Mouse (Mus musculus): ENCODE results near the gene Gpr179. TPM values are rescaled to one million over a fixed set of nuclear protein-coding genes. Genes with fewer than 3 reads are reported as not detected.
A peak's percentile ranks its signal among the peaks of the same experiment; 100 is the strongest.
"Not testable (repeated sequence)": the region's sequence is repeated elsewhere in the genome, so short reads cannot be mapped to it uniquely, and the experiment has no call there.

The Gpr179 gene
- polyA plus RNA-seq, 1 experiment from 2014 or later = 0.16 TPM

- peak overlapping the region; percentile 78 for H3K4me2 ChIP-seq (replicated peaks; ENCODE audit: low read depth, low read length)
- H3K36me3 ChIP-seq (ENCODE audit: control insufficient read depth, insufficient read depth, low read length) = no peaks in the 10 kb centered on the region
- ATAC-seq (ENCODE audit: insufficient number of reproducible peaks, insufficient read depth, low FRiP score, low read depth) = no peak
- no peaks in the 10 kb centered on the region for H3K9me3 ChIP-seq (ENCODE audit: control insufficient read depth, low read depth, low read length)
- WGBS = 2% methylated on average over 7 of the region's 7 CpGs
- peaks cover 18% of the 10 kb centered on the region for H3K4me1 ChIP-seq (ENCODE audit: control insufficient read depth, insufficient read depth, low read length)
- H3K9ac ChIP-seq (replicated peaks; ENCODE audit: low read depth, low read length) = peak overlapping the region; percentile 93
- H3K4me3 ChIP-seq (ENCODE audit: low read depth, low read length) = peak overlapping the region; percentile 98
- H3K27me3 ChIP-seq (ENCODE audit: control insufficient read depth, insufficient read depth, low read length) = no peaks in the 10 kb centered on the region
- no peak overlapping the region for H3K27ac ChIP-seq (ENCODE audit: low read length)
These were observed 11.7 kb upstream of the Gpr179 start for GRCm38 (mm10) chr11:97363644-97363995.

- Histone ChIP-seq H3K9ac (replicated peaks; ENCODE audit: low read depth, low read length) (peak overlapping the region; percentile 93), H3K4me1 (ENCODE audit: control insufficient read depth, insufficient read depth, low read length) (peaks cover 18% of the 10 kb centered on the region), H3K27ac (ENCODE audit: low read length) (peak overlapping the region; percentile 77), H3K27me3 (ENCODE audit: control insufficient read depth, insufficient read depth, low read length) (no peaks in the 10 kb centered on the region), H3K9me3 (ENCODE audit: control insufficient read depth, low read depth, low read length) (no peaks in the 10 kb centered on the region), H3K4me3 (ENCODE audit: low read depth, low read length) (peak overlapping the region; percentile 98), H3K4me2 (replicated peaks; ENCODE audit: low read depth, low read length) (peak overlapping the region; percentile 78), H3K36me3 (ENCODE audit: control insufficient read depth, insufficient read depth, low read length) (no peaks in the 10 kb centered on the region)
- under 1% methylated on average over 49 of the region's 49 CpGs for WGBS
- 0 out of 2 replicates have a peak, but pooled peaks have one; percentile 1 for ATAC-seq (ENCODE audit: insufficient number of reproducible peaks, insufficient read depth, low FRiP score, low read depth)
These were observed 11.2 kb upstream of the Gpr179 start for GRCm38 (mm10) chr11:97362943-97363643.

- WGBS = 0% methylated on average over 39 of the region's 39 CpGs
These were observed 10.7 kb upstream of the Gpr179 start for GRCm38 (mm10) chr11:97362649-97362942.

GRCm38 (mm10) chr11:97361948-97362648 is 10.2 kb upstream of the Gpr179 start, which contains the start of gene Socs7:
Gene Socs7 (plus strand): TSS chr11:97362551.
- peak; percentile 96 for ATAC-seq (ENCODE audit: insufficient number of reproducible peaks, insufficient read depth, low FRiP score, low read depth)
- WGBS = 1% methylated on average over 60 of the region's 81 CpGs
- peak within 1 kb of the TSS; percentile 78 for H3K4me2 ChIP-seq (replicated peaks; ENCODE audit: low read depth, low read length)
- peaks cover 18% of the 10 kb centered on the region for H3K4me1 ChIP-seq (ENCODE audit: control insufficient read depth, insufficient read depth, low read length)
- H3K9me3 ChIP-seq (ENCODE audit: control insufficient read depth, low read depth, low read length) = no peaks in the 10 kb centered on the region
- H3K4me3 ChIP-seq (ENCODE audit: low read depth, low read length) = peak within 1 kb of the TSS; percentile 98
- H3K27ac ChIP-seq (ENCODE audit: low read length) = peak within 1 kb of the TSS; percentile 77
- peak within 1 kb of the TSS; percentile 93 for H3K9ac ChIP-seq (replicated peaks; ENCODE audit: low read depth, low read length)
- H3K27me3 ChIP-seq (ENCODE audit: control insufficient read depth, insufficient read depth, low read length) = no peaks in the 10 kb centered on the region
- H3K36me3 ChIP-seq (ENCODE audit: control insufficient read depth, insufficient read depth, low read length) = no peaks in the 10 kb centered on the region

More at GRCm38 (mm10) chr11:97362649-97362942, 10.7 kb upstream of the Gpr179 start:
- Histone ChIP-seq H3K9ac (replicated peaks; ENCODE audit: low read depth, low read length) (peak overlapping the region; percentile 93), H3K4me3 (ENCODE audit: low read depth, low read length) (peak overlapping the region; percentile 98), H3K4me1 (ENCODE audit: control insufficient read depth, insufficient read depth, low read length) (peaks cover 18% of the 10 kb centered on the region), H3K9me3 (ENCODE audit: control insufficient read depth, low read depth, low read length) (no peaks in the 10 kb centered on the region), H3K27me3 (ENCODE audit: control insufficient read depth, insufficient read depth, low read length) (no peaks in the 10 kb centered on the region), H3K36me3 (ENCODE audit: control insufficient read depth, insufficient read depth, low read length) (no peaks in the 10 kb centered on the region), H3K27ac (ENCODE audit: low read length) (peak overlapping the region; percentile 77), H3K4me2 (replicated peaks; ENCODE audit: low read depth, low read length) (peak overlapping the region; percentile 78)
- peak; percentile 28; the same call in 1 of the 2 replicates for ATAC-seq (ENCODE audit: insufficient number of reproducible peaks, insufficient read depth, low FRiP score, low read depth)

GRCm38 (mm10) chr11:97357663-97358062 is 5.8 kb upstream of the Gpr179 start:
- H3K4me1 ChIP-seq (ENCODE audit: control insufficient read depth, insufficient read depth, low read length); H3K9ac ChIP-seq (replicated peaks; ENCODE audit: low read depth, low read length); H3K4me2 ChIP-seq (replicated peaks; ENCODE audit: low read depth, low read length); H3K27me3 ChIP-seq (ENCODE audit: control insufficient read depth, insufficient read depth, low read length); H3K4me3 ChIP-seq (ENCODE audit: low read depth, low read length); ATAC-seq (ENCODE audit: insufficient number of reproducible peaks, insufficient read depth, low FRiP score, low read depth); H3K27ac ChIP-seq (ENCODE audit: low read length); H3K36me3 ChIP-seq (ENCODE audit: control insufficient read depth, insufficient read depth, low read length); H3K9me3 ChIP-seq (ENCODE audit: control insufficient read depth, low read depth, low read length): not testable (repeated sequence)
- 20% methylated on average over 4 of the region's 6 CpGs for WGBS

GRCm38 (mm10) chr11:97355247-97355646 is 3.4 kb upstream of the Gpr179 start:
- H3K27me3 ChIP-seq (ENCODE audit: control insufficient read depth, insufficient read depth, low read length) = no peaks in the 10 kb centered on the region
- no peak overlapping the region for H3K27ac ChIP-seq (ENCODE audit: low read length)
- no peak for ATAC-seq (ENCODE audit: insufficient number of reproducible peaks, insufficient read depth, low FRiP score, low read depth)
- H3K4me2 ChIP-seq (replicated peaks; ENCODE audit: low read depth, low read length) = no peak overlapping the region
- no peaks in the 10 kb centered on the region for H3K36me3 ChIP-seq (ENCODE audit: control insufficient read depth, insufficient read depth, low read length)
- 81% methylated on average over 7 of the region's 7 CpGs for WGBS
- no peak overlapping the region for H3K9ac ChIP-seq (replicated peaks; ENCODE audit: low read depth, low read length)
- H3K4me1 ChIP-seq (ENCODE audit: control insufficient read depth, insufficient read depth, low read length) = peaks cover 1% of the 10 kb centered on the region; the same call in 1 of the 2 replicates
- H3K9me3 ChIP-seq (ENCODE audit: control insufficient read depth, low read depth, low read length) = no peaks in the 10 kb centered on the region
- no peak overlapping the region for H3K4me3 ChIP-seq (ENCODE audit: low read depth, low read length)

GRCm38 (mm10) chr11:97354646-97355045 is 2.8 kb upstream of the Gpr179 start:
- Histone ChIP-seq H3K9ac (replicated peaks; ENCODE audit: low read depth, low read length) (no peak overlapping the region), H3K36me3 (ENCODE audit: control insufficient read depth, insufficient read depth, low read length) (no peaks in the 10 kb centered on the region), H3K27me3 (ENCODE audit: control insufficient read depth, insufficient read depth, low read length) (no peaks in the 10 kb centered on the region), H3K4me3 (ENCODE audit: low read depth, low read length) (no peak overlapping the region), H3K9me3 (ENCODE audit: control insufficient read depth, low read depth, low read length) (no peaks in the 10 kb centered on the region), H3K4me1 (ENCODE audit: control insufficient read depth, insufficient read depth, low read length) (peaks cover 4% of the 10 kb centered on the region; the same call in 1 of the 2 replicates), H3K27ac (ENCODE audit: low read length) (no peak overlapping the region), H3K4me2 (replicated peaks; ENCODE audit: low read depth, low read length) (no peak overlapping the region)
- 85% methylated on average over 2 of the region's 2 CpGs for WGBS
- ATAC-seq (ENCODE audit: insufficient number of reproducible peaks, insufficient read depth, low FRiP score, low read depth) = no peak

- H3K27me3 ChIP-seq (ENCODE audit: control insufficient read depth, insufficient read depth, low read length) = no peaks in the 10 kb centered on the region
- H3K4me1 ChIP-seq (ENCODE audit: control insufficient read depth, insufficient read depth, low read length) = peaks cover 4% of the 10 kb centered on the region; the same call in 1 of the 2 replicates
- WGBS = 65% methylated on average over 4 of the region's 4 CpGs
- H3K27ac ChIP-seq (ENCODE audit: low read length) = no peak overlapping the region
- H3K36me3 ChIP-seq (ENCODE audit: control insufficient read depth, insufficient read depth, low read length) = no peaks in the 10 kb centered on the region
- no peak overlapping the region for H3K4me2 ChIP-seq (replicated peaks; ENCODE audit: low read depth, low read length)
- ATAC-seq (ENCODE audit: insufficient number of reproducible peaks, insufficient read depth, low FRiP score, low read depth) = no peak
- H3K9me3 ChIP-seq (ENCODE audit: control insufficient read depth, low read depth, low read length) = no peaks in the 10 kb centered on the region
- H3K9ac ChIP-seq (replicated peaks; ENCODE audit: low read depth, low read length) = no peak overlapping the region
- no peak overlapping the region for H3K4me3 ChIP-seq (ENCODE audit: low read depth, low read length)
These were observed 1.2 kb upstream of the Gpr179 start for GRCm38 (mm10) chr11:97352935-97353597.
